Mouse (Mus musculus): ENCODE measurements at regions not wholly inside any gene's neighbourhood (a gene's known extent, or its start where the extent isn't known, plus 50 kb on each side); places are given as distances from the start of the nearest gene placed in this dataset.
A peak's percentile ranks its signal among the peaks of the same experiment; 100 is the strongest.

- ATAC-seq: no peak
Observed at GRCm38 (mm10) chr13:42358588-42358987, 57.3 kb downstream of the Edn1 start.

DNA sequence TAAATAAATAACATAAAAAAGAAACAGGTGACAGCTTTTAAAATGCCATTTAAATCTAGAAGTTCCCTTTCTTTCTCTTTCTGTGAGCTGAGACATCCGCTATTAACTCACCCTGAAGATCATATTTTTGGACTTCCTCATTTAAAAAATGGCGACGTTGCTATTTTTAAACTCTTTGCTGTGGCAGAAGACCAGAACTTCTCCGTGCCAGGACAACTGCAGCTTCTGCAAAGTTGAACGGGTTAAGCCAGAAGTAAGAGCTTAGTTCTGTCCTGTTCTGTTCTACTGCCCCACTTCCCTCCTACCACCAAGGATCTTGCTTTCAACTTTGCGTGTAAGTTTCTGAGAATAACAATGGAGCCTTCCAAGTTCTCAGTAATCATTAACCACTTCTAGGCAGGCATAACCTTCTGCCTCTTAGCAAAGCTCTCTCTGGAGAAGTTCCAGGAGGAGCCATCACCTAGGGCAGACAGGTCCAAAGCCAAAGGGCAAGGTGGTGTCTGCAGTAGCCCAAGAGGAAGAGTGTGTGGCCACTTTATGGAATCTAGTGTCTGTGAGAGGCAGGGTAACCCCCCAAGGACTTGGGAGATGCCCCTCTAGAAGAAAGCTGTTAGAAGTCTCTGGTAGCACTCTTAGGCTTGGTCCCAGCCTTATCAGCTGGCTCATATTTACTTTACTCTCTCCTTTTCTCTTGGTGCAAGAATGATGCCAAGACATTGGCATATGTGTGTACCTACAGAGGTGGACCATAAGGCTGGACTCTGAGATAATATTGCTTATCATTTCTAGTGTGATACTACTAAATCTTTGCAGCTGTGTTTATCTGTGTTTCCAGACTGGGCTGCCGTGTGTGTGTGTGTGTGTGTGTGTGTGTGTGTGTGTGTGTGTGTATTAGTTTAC lies 66.6 kb downstream of the Edn1 start:
- ATAC-seq: no peak

GRCm38 (mm10) chr13:42369826-42370225 lies 68.5 kb downstream of the Edn1 start:
- ATAC-seq: no peak

- ATAC-seq: no peak
Observed at GRCm38 (mm10) chr13:42372201-42372600, 70.9 kb downstream of the Edn1 start.

- ATAC-seq: no peak
Observed at GRCm38 (mm10) chr13:42374181-42374596, 72.9 kb downstream of the Edn1 start.

DNA sequence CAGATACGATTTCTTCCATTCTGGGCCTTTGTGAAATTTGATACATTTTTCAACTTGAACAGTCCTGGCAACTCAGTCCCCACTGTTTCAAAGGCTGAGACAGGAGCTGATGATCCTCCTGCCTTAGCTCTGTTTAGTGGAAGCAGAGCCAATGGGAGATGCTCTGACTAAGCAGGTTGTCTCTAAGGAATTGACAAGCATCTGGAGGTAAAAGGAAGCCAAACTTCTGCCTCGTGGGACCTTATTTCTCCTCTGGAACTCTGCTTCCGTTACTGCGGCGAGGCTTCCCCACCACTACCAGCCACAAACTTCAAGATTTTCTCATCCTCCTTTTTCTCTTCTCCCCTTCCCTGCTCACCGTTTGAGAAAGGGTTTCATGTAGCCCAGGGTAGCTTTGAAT lies 78.4 kb downstream of the Edn1 start:
- no peak for ATAC-seq

GRCm38 (mm10) chr13:42383099-42383498 lies 81.8 kb downstream of the Edn1 start:
- no peak for ATAC-seq

GRCm38 (mm10) chr13:42390389-42390788 lies 89.1 kb downstream of the Edn1 start:
- ATAC-seq: no peak

DNA sequence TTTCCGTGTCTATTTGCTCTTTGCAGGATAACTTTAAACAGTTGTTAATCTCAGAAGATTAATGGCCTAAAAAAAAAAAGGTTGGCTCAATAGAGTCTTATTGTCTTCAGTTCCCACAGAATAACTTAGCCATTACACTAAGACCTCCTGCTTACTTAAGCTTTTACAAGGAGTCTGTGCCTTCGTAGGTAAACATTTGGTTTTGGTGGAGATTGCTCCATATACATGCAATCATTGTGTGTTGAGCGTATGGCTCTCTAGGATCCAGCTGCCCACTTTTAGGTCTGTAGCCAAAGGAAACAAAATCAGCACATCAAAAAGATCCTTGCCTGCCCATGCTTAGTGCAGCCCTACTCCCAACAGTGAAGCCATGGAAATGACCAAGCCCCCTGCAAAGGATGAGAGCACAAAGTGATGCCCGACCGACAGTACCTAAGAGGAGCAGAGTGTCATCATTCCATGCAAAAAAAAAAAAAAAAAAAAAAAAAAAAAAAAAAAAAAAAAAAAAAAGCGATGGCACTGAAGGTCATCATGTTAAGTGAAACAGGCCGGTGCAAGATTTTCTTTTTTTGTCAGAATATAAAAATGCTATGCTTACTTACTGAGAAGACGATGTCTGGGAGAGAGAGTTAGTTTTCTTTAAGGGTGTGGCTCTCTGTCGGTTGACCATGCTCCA lies 90.2 kb downstream of the Edn1 start:
- ATAC-seq: no peak

- peak; percentile 36 for ATAC-seq
Observed at GRCm38 (mm10) chr13:42392701-42393100, 91.4 kb downstream of the Edn1 start.

- no peak for ATAC-seq
Observed at GRCm38 (mm10) chr13:42394572-42394971, 93.3 kb downstream of the Edn1 start.

- ATAC-seq: no peak
Observed at GRCm38 (mm10) chr13:42401513-42401912, 100.2 kb downstream of the Edn1 start.

- ATAC-seq: no peak
Observed at GRCm38 (mm10) chr13:42403231-42404020, 102.2 kb downstream of the Edn1 start.

- no peak for ATAC-seq
Observed at GRCm38 (mm10) chr13:42412652-42413282, 111.5 kb downstream of the Edn1 start.

DNA sequence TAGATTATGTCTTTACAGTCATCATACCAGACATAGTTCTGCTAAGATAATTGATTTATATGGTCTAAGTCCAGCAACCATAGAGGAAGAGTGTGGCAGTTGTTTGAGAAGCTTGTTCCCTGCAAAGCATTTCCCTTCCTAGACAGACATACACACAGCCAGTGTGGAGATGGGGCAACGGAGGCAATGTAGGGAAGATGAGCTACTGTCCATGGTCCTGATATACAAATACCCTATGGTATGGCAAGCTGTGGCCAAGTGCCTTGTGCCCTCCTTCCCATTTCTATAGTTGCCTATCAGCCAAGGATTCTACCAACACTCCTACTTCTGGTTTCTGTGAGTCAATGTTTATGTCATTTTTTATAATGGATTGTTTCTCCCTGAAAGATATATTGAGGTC lies 145.6 kb downstream of the Edn1 start:
- no peak for ATAC-seq

DNA sequence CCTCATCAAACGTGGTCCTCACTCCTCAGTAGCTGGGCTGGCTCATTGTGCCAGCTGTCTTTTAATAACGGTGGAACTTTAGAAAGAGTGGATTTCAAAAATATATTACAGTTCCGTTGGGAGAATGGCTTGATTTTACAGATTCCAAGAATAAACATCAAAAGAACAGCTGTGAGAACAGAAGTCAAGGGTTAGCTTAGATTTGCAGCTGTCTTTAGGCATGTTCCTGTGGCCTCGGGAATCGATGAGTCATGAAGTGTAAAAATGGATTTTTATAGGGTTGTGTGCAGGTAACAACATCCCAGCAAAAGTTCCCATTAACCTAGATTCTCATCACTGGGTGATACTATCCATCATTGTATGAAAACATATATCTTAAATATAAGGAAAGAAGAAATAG lies 152.4 kb downstream of the Edn1 start:
- ATAC-seq: no peak

DNA sequence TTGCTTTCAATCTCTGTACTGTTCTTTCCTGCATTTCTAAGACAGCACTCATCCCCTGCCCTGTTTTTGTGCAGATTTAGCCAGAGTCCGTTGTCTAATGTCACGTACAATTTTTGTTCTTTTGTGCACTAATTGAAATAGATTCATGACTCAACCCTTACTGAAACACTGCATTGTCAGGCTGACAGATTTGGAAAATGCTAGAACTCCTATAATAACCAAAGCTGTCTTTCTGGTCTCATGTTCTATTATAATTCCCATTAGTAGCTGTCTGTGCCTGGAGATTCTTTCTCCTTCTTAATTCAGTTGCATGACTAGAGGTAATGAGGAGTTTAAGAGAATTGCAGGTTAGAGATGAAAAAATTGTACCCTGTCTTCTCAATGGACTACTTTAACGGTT lies 158.6 kb downstream of the Edn1 start:
- ATAC-seq: no peak

GRCm38 (mm10) chr13:42478825-42479224 lies 177.5 kb downstream of the Edn1 start:
- ATAC-seq: no peak

DNA sequence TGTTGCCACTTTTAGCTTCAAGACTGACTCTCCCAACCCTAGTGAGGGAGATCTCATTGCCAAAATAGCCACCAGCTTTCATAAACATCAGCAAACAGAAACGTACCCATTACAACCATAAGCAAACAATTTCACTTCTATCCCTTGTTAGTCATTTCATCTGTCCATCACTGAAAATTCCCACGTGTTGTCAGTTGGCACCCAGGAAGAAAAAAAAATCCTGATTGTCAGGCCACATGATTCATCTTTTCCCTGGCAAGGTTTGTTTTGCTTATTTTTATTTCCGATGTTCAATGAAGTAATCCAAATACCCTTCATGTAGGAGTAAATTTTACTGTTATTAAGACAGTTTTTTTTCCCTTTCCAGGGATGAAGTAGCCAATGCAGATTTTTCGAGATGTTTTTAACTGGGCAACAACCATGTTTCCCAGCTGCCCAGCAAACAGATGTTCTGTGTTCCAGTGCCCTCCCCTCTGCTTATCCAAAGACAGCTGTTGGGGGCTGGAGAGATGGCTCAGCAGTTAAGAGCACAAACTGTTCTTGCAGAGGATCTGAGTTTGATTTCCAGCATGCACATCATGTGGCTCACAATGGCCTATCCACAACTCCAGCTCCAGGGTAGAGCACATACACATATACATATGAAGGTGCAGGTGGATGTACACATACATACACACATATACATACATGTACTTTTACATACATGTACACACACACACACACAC lies 189.3 kb upstream of the Phactr1 start:
- no peak for ATAC-seq

DNA sequence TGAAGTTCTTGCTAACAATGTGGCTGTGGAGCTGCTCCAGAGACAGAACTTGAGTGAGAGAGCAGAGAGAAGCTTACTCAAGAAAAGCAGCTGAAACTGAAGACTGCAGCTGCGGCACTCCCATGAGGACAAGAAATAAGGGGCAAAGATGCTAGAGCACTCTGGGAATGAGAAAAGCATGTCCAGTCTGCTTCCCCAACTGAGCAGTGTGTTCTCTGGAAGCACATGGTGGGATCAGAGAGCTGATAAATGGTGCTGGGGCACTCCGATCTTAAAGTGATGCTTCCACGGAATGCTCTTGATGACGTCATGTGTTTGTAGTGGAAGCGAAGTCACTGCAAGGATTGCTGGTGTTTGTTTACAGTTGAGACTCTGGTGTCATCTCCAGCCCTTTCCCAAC lies 186.1 kb upstream of the Phactr1 start:
- no peak for ATAC-seq

DNA sequence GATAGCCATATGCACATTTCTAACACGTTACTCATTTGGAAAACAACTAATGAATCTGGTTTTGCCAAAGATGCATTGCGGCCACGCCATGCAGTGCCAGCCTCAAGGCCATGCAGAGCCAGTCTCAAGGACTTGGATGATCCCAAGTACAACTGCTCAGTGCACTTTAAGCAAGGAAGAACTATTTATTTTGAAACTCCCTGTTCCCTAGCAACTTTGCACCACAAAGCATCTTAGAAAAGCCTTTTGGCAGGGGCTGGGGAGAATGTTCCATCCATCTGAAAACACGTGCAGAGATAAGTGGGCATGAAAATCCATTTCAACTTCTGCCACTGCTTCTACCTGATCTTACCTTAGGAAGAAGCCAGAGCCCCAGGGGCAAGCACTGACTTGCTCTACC lies 182.1 kb upstream of the Phactr1 start:
- no peak for ATAC-seq

DNA sequence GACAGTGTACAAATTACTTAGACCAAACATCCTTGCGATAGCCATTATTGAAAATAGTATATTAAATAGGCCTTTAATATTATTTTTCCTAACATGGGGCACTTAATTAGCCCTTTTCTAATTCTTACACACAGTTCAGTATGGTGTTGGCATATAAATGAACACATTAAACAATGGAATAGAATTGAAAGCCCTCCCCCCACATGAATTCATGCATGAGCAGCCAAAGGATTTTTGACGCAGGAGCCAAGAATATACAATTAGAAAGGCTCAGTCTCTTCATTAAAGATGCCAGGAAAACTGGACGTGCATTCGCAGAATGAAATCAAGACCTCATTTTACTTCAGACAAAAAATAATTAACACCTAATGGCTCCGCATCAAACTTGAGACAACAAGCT lies 172.9 kb upstream of the Phactr1 start:
- ATAC-seq: no peak
